Mouse (Mus musculus) megakaryocyte, embryonic 14.5 days (primary cell): Measurements from ENCODE around the gene Bzw2.

Experiments used
- FLI1 ChIP-seq: IDR thresholded peaks from 2 replicates; pipeline ENCODE4 v1.6.1; 2012; ENCODE audit warnings: low read length, inconsistent platforms, mixed read lengths
- GATA1 ChIP-seq: IDR thresholded peaks from 3 replicates; pipeline ENCODE4 v1.6.1; 2012; ENCODE audit warnings: mixed read lengths, low read length, inconsistent platforms, borderline replicate concordance

- TF ChIP-seq FLI1 (no peak), GATA1 (no peak)
Measured at GRCm38 (mm10) chr12:36078101-36078899, 79.6 kb downstream of the Bzw2 start.
